9 mouse cellular contexts compared by ENCODE assay signal in genomic region chr16:89872011-89872942, GRCm38 (mm10).
A peak's percentile ranks its signal among the peaks of the same experiment; 100 is the strongest.
DNase-seq lines count a peak whose midpoint lies in the region; ATAC-seq and TF ChIP-seq lines count a peak whose summit lies in the region.
"Had no signal": no experiment of that assay in that cellular context is flagged by ENCODE, and none has a peak within 500 bp of the region (broad histone marks: within the 10 kb centered on the region; RNA-seq: fewer than 3 reads in every experiment).

No protein-coding gene starts in this region.

- H3K4me2 ChIP-seq in forebrain, postnatal 0 days (ENCODE audit: low read depth) = no peak overlapping the region
- no peak overlapping the region for H3K4me2 ChIP-seq in forebrain, embryonic 12.5 days
- H3K4me2 ChIP-seq in midbrain, embryonic 14.5 days (ENCODE audit: low read length) = no peak overlapping the region

- DNase-seq in forebrain, postnatal 0 days = no peak
- no peak for DNase-seq in midbrain, embryonic 10.5 days (ENCODE audit: low spot score)
- no peak for DNase-seq in midbrain, embryonic 14.5 days
- DNase-seq in monocyte, adult 2 months (ENCODE audit: low read depth in 1 of 2, low spot score in 2 of 2) = peak; percentile 20 to 26
- DNase-seq in yolk sac, embryonic 10.5 days (ENCODE audit: low spot score) = no peak
- DNase-seq in neural tube, embryonic 10.5 days (ENCODE audit: extremely low spot score, low spot score) = no peak

- 0 out of 2 replicates have a peak, but pooled peaks cover 6% of the 10 kb centered on the region for H3K4me1 ChIP-seq in forebrain, postnatal 0 days (ENCODE audit: insufficient read depth)
- peaks cover 27% of the 10 kb centered on the region for H3K4me1 ChIP-seq in forebrain, embryonic 12.5 days
- peaks cover 32% of the 10 kb centered on the region for H3K4me1 ChIP-seq in midbrain, embryonic 10.5 days
- H3K4me1 ChIP-seq in midbrain, embryonic 14.5 days (ENCODE audit: control insufficient read depth, insufficient read depth, low read length) = peaks cover 22% of the 10 kb centered on the region

- H3K27ac ChIP-seq in forebrain, postnatal 0 days (ENCODE audit: low read depth, low read length) = 0 out of 2 replicates have a peak overlapping the region, but pooled peaks have one; percentile 15
- no peak overlapping the region for H3K27ac ChIP-seq in forebrain, embryonic 12.5 days
- peak overlapping the region; percentile 55 for H3K27ac ChIP-seq in midbrain, embryonic 10.5 days (replicated peaks)
- no peak overlapping the region for H3K27ac ChIP-seq in midbrain, embryonic 14.5 days (replicated peaks; ENCODE audit: low read depth, low read length)

- no peaks in the 10 kb centered on the region for H3K9me3 ChIP-seq in forebrain, postnatal 0 days (ENCODE audit: low read length)
- H3K9me3 ChIP-seq in forebrain, embryonic 12.5 days = no peaks in the 10 kb centered on the region
- peaks cover 10% of the 10 kb centered on the region; the same call in 1 of the 2 replicates for H3K9me3 ChIP-seq in midbrain, embryonic 10.5 days (replicated peaks)
- 0 out of 2 replicates have a peak, but pooled peaks cover 3% of the 10 kb centered on the region for H3K9me3 ChIP-seq in midbrain, embryonic 14.5 days (ENCODE audit: control insufficient read depth, low read length)

- 88% methylated on average over 20 of the region's 20 CpGs for WGBS in forebrain, postnatal 0 days
- 85% methylated on average over 20 of the region's 20 CpGs for WGBS in forebrain, embryonic 12.5 days
- 84% methylated on average over 20 of the region's 20 CpGs for WGBS in midbrain, embryonic 10.5 days
- 84% methylated on average over 20 of the region's 20 CpGs for WGBS in midbrain, embryonic 14.5 days

- H3K36me3 ChIP-seq in forebrain, postnatal 0 days (ENCODE audit: insufficient read depth) = no peaks in the 10 kb centered on the region
- H3K36me3 ChIP-seq in forebrain, embryonic 12.5 days (replicated peaks) = peaks cover 20% of the 10 kb centered on the region
- H3K36me3 ChIP-seq in midbrain, embryonic 10.5 days = peaks cover 35% of the 10 kb centered on the region
- 0 out of 2 replicates have a peak, but pooled peaks cover 1% of the 10 kb centered on the region for H3K36me3 ChIP-seq in midbrain, embryonic 14.5 days (ENCODE audit: control insufficient read depth, insufficient read depth, low read length)

- no peak for ATAC-seq in forebrain, postnatal 0 days
- ATAC-seq in forebrain, embryonic 12.5 days (ENCODE audit: low FRiP score) = no peak
- no peak for ATAC-seq in midbrain, embryonic 14.5 days (ENCODE audit: low FRiP score, low TSS enrichment)
- ATAC-seq in granulocyte monocyte progenitor cell, adult 5-6 weeks (replicated peaks; ENCODE audit: poor library complexity, severe bottlenecking) = peak; percentile 70

- TF ChIP-seq CTCF in forebrain, postnatal 0 days (IDR thresholded peaks at IDR 0.05; ENCODE audit: low read depth) = no peak

- H3K9ac ChIP-seq in forebrain, postnatal 0 days = no peak overlapping the region
- H3K9ac ChIP-seq in forebrain, embryonic 12.5 days = no peak overlapping the region
- no peak overlapping the region for H3K9ac ChIP-seq in midbrain, embryonic 14.5 days (replicated peaks; ENCODE audit: low read length)

- H3K27me3 ChIP-seq in forebrain, postnatal 0 days (ENCODE audit: insufficient read depth, low read length) = no peaks in the 10 kb centered on the region
- no peaks in the 10 kb centered on the region for H3K27me3 ChIP-seq in forebrain, embryonic 12.5 days
- no peaks in the 10 kb centered on the region; the same call in 1 of the 2 replicates for H3K27me3 ChIP-seq in midbrain, embryonic 10.5 days (ENCODE audit: low read depth, poor library complexity, severe bottlenecking)
- H3K27me3 ChIP-seq in midbrain, embryonic 14.5 days (ENCODE audit: control insufficient read depth, insufficient read depth, low read length) = no peaks in the 10 kb centered on the region

- H3K4me3 ChIP-seq in forebrain, postnatal 0 days (ENCODE audit: low read depth, low read length) = no peak overlapping the region
- H3K4me3 ChIP-seq in forebrain, embryonic 12.5 days (replicated peaks) = no peak overlapping the region
- no peak overlapping the region for H3K4me3 ChIP-seq in midbrain, embryonic 10.5 days
- H3K4me3 ChIP-seq in midbrain, embryonic 14.5 days (replicated peaks; ENCODE audit: low read depth, low read length) = no peak overlapping the region
- H3K4me3 ChIP-seq: erythroblast, embryonic 14.5 days had no signal

Comparison
In these comparisons a context has a peak if more than half of its experiments do, and no peak if none do; other contexts are left out.
1. H3K27ac ChIP-seq: peak in forebrain, postnatal 0 days (single experiment) and midbrain, embryonic 10.5 days (single experiment); none in forebrain, embryonic 12.5 days (single experiment) and midbrain, embryonic 14.5 days (single experiment).
2. DNase-seq: peak in monocyte, adult 2 months (2 of 2); none in forebrain, postnatal 0 days (single experiment), midbrain, embryonic 10.5 days (single experiment), midbrain, embryonic 14.5 days (single experiment), yolk sac, embryonic 10.5 days (single experiment) and neural tube, embryonic 10.5 days (single experiment).